Mouse (Mus musculus): Measurements from ENCODE around the gene Rnf5.

Gene Rnf5

DNA sequence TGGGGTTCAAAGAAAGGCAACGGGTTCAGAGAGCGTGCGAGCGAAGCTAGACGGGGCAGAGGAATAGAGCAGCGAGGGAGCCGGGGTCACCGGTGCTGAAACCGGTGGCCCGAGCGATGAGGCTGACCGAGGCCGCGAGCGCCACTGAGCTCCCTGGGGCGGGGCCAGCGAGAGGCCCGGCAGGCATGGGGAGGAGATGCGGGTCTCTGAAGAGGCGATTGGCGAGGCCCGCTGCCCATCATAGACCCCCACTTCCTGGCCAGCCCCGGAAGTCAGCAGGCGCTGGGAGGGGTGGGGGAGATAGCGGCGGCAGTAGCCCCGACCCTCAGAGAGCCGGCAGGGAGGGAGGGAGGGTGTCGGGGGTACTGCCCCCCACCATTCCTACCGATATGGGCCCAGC lies 2.1 kb upstream of the Rnf5 start:
- peak; percentile 94 for DNase-seq (ENCODE audit: low spot score)

DNA sequence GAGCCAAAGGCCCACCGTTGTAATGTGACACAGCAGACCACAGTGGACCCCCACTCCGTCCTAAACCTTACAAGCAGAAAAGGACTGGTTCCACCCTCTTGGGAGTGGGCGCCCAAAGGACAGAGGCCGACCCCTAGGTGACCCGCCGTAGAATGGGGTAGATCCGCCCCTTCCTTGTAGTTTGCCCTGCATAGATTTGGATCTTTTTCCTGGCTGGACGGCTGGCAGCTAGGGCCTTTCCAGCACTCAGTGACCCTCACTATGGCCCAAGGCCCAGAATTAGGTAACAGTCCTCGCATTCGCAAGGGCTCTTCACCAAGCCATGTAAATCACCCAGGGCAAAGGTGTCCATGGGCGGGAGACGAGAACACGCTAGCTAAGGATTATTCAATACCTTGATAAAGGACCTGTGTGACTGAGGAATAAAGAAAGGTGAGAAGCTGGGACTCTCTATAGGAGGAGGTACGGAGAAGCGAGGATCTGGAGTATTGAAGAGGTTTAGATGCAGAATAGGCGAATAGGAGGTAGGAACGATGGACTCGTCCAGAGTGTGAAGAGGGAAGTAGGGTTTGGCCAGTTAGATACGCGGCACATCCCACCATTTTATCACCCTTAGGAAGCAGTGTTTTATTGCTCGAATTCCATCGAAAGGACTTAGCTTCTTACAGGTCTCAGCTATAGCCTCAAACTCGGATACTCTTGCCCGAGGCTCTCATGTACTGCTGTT lies 1.2 kb upstream of the Rnf5 start:
- no peak for DNase-seq (ENCODE audit: low spot score)

DNA sequence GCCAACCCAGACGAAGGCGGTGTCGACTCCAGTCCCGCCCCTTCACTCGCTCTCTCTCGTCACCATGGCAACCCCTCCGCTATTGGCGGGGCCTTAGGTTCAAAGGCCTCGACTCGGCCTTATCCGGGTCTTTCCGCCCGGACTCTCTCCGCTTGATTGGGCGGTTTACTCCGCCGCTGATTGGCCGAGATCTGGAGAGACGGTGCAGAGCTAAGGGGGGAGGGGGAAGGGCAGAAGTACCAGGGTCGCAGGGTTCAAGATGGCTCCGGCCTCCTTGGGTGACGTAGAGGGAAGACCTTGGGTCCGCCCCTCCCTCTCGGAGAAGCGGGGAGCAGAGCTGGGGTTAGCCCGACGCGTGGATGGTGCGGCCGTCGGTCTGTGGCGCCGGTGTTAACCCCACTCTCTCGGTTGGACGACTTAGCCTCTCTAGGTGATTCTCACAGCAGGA lies 595 bp upstream of the Rnf5 start, which contains the start of gene Agpat1:
TSS of gene Agpat1 (plus strand) at position 202 of the 448 bp plus-strand sequence.
- peak; percentile 98 for DNase-seq (ENCODE audit: low spot score)

DNA sequence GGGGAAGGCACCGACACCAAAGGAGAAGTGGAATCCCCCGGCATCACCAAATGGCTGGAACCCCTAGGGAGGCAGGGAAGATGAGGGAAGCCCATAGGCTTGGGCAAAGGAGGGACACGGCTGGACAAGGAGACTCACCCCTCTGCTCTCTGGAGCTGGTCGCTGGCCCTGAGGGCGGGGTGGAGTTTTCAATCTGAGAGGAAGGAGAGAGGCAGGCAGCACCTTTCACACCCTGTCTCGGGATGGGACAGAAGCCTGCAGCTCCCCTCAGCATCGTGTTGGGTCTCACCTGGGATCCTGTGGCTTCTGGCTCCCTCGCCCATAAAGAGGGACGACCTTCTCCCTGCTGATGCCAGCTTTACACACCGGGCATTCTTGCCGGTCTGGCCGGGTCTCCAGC lies 1.7 kb downstream of the Rnf5 start:
- DNase-seq (ENCODE audit: low spot score) = no peak

DNA sequence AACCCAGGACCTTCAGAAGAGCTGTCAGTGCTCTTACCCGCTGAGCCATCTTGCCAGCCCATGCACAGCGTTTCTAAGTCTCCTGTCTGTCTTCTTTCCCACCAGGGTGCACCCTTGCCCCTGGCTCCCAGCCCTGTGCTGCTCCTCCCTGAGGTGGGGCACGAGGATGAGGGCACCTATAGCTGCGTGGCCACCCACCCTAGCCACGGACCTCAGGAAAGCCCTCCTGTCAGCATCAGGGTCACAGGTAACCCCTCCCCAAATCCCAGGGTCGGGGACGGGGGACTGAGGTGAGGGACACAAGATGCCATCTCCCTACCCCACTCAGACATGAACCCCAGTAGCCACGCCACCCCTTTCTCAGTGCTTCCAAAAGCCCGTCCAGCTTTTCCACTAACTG lies 3.6 kb downstream of the Rnf5 start:
- no peak for DNase-seq (ENCODE audit: low spot score)

DNA sequence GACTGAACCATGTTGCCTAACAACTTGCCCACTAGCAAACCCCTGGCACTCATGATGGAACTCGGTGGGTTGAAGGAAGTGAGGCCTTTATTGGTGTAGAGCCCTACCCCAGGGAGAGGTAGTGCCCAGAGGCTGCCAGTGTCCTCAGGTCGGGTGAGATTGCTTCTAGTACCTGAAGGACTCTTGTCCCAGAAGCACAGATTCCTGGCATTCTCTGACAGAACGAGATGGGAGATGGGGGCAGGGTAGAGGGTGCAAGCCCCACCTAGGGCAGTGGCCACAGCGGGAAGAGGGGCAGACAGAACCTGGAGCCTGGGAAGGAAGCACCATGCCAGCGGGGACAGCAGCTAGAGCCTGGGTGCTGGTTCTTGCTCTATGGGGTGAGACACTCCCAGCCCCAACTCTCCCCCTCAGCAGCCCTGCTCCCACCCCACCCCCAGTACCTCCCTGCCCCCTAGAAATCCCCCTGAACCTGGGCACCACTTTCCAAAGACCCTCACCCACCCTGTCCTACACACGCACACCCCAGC lies 5.9 kb downstream of the Rnf5 start, which contains the start of gene Ager:
TSS of gene Ager (plus strand) at position 297 of the 530 bp plus-strand sequence.
- DNase-seq (ENCODE audit: low spot score) = no peak

DNA sequence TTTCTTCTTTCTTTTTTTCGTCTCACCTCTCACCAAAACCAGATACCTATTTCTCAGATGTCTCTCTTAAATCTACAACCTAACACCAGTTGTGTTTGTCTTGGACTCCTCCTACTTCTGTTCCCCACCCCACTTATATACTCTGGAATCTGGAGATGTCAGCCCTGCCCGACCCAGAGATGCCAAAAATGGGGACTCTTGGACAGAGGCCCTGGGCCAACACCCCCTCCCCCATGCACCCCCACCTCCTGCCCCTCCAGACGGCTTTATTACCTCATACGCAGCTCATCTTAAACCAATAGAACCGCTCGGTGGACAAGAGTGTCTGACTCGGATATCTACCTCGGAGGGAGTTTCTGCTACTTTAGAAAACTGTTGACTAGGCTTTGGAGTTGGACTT lies 7.4 kb downstream of the Rnf5 start:
- no peak for DNase-seq (ENCODE audit: low spot score)

DNA sequence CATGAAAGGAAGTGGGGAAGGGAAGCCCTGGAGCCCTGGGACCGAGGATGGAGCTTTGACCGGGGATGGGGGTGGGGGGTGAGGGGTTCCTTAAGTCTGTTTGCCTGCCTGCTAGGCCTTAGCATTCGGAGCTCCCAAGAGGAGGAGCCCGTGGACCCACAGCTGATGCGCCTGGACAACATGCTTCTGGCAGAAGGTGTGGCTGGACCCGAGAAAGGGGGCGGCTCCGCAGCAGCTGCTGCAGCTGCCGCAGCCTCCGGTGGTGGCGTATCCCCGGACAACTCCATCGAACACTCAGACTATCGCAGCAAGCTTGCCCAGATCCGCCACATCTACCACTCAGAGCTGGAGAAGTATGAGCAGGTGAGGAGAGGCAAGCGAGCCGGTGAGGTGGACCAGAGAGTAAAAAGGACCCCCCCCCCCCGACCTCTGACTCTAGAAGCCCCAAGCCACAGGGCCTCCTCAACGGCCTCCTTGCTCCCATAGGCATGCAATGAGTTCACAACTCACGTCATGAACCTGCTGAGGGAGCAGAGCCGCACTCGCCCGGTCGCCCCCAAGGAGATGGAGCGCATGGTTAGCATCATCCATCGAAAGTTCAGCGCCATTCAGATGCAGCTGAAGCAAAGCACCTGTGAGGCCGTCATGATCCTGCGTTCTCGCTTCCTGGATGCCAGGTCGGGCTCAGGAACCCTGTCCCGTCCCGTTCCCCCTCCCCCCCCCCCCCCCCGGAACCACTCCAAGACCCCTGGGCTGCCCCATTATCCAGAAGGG lies 9.6 kb downstream of the Rnf5 start:
- no peak for DNase-seq (ENCODE audit: low spot score)

DNA sequence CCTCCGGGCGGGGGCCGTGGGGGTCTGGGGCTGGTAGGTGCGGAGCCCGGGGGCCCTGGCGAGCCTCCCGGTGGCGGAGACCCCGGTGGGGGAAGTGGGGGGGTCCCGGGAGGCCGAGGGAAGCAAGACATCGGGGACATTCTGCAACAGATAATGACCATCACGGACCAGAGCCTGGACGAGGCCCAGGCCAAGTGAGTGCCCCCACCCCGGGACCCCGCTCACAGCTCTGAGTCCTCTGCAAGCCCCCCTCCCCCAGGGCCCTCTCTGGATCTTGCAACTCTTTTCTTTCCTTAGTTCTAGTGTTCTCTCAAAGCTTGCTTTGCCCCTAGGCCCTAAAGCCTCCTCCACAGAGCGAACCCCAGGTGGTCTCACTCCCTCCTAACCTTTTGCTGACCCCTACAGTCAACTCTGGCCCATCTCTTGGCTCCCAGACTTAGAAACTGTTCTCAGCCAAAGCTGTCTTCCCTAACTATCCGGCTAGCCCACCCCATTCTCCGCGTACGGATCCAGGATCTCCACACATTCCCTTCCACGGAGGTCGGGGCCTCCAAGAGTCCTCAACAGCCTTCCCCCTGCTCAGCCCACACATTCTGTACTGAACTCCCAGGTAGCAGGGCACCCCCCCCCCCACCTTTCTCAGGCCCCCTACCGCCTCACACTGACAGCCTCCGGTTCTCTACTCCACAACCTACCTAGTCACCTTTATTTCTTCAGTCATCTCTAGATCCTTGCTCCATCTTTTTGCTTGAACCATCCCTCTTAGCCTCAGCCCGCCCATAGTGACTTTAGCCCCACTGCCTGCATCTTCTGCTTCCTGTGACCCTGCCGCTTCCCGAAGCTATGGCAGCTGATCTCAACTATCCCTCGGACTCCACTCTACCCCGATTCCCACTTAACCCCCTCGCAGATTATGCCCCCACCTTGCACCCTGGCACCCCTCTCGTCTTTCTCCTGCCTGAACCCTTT lies 10.6 kb downstream of the Rnf5 start:
- DNase-seq (ENCODE audit: low spot score) = no peak

DNA sequence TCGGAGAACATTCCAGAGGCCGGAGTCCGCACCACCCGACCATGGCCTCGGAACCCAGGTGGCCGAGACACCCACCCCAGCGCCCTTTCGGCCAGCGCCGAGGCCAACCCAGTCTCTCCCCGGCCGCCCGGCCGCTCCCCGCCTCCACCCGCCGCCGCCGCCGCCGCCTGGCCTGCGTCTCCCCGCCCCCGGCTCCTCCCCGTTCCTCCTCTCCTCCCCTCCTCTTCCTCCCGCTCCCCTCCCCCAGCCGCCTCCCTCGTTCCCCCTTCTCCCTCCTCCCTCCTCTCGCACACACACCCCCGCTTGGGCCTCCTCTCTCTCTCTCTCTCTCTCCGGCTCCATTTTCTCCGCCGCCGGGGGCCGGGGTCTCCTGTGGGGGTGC lies 11.5 kb downstream of the Rnf5 start:
- DNase-seq (ENCODE audit: low spot score) = peak; percentile 82

DNA sequence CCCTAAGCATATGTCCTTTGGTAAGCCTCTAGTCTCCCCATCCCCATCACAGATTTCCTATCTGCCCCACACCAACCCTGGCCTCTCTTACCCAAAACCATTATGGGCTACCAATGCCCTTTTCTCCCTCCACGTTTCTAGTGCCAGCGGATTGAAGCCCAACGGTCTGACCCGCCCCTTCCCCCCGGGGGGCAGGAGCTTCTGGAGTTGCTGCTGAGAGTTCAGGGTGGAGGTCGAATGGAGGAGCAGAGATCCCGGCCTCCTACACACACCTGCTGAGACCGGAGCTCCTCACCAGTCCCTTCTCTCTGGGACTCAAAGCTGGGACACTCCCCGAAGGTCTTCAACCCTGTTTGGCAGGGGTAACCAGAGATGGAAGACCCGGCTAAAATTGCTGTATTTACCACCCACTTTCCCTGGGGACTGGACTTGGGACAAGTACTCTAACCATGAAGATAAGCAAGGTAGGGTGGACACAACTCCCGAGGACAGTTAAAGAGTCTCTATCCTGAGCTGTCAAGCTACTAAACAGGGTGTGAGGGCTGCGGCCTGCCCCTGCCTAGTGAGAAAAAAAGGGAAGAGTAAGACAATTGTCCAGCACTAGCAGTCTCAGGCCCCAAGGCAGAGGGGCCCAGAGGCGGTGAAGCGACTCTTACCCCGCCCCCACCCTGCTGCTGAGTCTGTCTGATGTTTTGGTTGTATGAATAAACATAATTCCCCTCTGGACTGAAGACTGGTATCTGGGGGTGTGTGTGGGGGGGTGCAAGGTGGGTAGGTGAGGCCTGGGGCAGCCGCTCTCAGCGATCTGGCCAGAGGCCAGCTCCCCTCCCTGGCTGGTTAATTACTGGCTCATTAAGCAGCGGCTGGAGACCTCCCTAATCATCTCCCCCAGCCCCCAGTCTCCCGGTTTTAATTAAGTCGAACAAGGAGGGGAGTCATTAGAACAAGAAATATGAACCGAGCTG lies 12.2 kb downstream of the Rnf5 start, which contains the start of gene Pbx2:
TSS of gene Pbx2 (plus strand) at position 238 of the 965 bp plus-strand sequence.
- no peak for DNase-seq (ENCODE audit: low spot score)

DNA sequence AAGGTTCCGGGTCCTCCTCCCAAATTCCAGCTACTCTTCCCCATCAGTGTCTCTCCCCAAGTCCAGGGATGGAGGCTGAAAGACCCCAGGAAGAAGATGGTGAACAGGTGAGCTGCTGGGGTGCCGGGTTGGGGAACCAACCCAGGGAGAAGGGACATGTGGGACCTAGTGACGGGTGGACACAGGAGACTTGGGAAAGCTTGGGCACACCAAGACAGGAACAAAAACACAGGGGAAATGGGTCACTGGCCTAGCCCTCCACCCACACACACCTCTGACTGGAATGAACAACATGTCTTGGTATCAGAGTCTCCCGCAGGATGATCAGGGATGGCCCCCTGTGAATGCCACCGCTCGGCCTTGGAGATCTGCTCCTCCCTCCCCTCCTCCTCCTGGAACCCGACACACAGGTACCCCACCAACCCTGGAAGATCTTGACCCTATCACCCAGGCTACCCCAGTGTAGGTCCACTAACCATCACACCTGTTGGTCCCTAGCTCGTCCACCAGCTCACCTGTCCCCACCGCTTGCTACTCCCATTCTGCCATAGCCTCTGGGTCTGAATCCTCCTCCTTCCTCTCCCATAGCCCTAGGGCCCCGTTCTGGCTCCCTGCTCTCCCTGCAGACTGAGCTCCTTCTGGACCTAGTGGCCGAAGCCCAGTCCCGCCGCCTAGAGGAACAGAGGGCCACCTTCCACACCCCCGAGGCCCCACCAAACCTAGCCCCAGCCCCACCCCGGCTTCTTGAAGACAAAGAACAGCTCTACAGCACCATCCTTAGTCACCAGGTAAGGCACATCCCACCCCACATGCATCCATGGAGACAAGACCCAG lies 13.1 kb downstream of the Rnf5 start:
- no peak for DNase-seq (ENCODE audit: low spot score)

DNA sequence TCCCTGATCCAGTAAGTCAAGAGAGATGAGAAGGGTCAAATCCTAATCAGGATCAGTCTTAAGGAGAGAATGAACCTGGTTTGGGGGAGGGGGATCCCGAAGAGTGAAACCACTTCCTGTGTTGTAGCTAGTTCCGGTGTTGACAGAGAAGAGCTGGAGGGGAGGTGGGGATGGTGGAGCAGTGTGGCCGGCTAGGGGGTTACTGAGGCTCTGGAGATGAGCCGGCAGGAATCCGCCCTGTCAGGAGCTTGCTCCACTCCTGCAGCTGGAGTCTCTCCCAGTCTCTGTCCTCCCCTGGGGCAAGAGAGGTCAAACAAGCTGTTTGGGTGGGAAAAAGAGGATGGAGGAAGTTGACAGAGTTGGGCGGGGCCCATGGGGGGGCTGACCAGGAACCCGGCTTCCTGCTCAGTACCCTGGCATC lies 13.8 kb downstream of the Rnf5 start, which contains the start of gene Gpsm3:
TSS of gene Gpsm3 (plus strand) at position 126 of the 421 bp plus-strand sequence.
- DNase-seq (ENCODE audit: low spot score) = peak; percentile 51

DNA sequence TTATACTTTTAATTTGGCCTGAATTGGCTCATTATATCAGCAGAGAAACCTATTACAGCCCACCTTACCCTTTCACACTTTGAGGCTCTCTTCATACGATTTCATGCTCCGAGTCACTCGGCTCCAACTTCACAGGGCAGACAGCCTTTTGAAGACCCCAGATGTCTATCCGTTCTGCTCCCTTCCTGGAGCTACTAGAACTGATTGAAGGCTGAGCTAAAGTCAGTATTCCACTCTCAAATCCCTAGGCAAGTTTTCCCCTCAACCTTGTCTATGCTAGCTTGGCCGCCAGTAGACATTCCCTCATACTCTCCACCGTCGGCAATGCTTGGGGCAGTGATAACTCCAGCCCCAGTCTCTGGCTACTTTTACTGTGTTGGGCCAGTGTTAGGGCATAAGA lies 14.3 kb downstream of the Rnf5 start:
- no peak for DNase-seq (ENCODE audit: low spot score)

DNA sequence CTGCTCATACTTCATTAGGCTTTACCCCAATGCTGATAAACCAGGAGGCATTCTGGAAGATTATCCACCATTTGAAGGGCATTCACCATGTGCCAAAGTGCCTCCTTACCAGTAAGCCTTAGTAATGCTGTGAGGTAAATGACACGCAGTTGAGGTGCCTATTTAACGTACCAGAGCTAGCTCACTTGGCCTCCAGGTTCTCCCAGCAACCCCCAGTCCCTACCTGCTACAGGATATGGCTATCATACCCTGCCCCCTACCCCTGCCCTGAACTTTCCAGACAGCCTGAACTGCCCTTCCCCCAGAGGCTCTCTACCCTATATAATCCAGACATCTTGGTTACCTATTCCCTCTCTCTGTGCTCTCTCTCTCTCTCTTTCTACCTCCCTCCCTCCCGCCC lies 14.7 kb downstream of the Rnf5 start:
- no peak for DNase-seq (ENCODE audit: low spot score)

DNA sequence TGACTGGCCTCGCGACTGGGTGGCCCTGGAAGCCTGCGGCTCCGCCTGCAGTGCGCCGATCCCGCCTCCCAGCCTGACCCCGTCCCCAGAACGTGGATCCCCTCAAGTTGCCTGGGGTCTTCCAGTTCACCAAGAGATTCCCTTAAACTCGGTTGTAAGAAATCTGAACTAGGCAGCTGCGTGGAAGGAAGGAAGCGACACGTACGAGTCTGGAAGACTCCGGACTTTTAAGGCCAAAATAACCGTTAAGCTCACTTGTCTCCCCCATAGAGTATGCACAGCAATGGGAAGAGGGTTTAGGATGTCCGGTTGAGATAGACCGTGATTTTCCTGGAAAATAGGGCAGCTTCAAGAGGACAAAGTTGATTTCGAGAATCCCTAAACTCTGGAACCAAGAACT lies 15.7 kb downstream of the Rnf5 start:
- DNase-seq (ENCODE audit: low spot score) = no peak

DNA sequence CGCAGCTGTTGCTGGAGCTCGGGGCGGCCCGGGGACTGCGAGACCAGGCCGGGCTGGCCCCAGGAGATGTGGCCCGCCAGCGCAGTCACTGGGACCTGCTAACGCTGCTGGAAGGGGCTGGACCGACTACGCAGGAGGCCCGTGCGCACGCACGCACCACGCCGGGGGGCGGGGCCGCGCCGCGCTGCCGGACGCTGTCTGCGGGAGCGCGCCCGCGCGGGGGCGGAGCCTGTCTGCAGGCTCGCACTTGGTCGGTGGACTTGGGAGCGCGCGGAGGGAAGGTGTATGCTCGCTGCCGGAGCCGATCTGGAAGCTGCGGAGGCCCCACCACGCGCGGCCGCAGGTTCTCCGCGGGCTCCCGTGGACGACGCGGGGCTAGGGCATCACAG lies 16.1 kb downstream of the Rnf5 start:
- DNase-seq (ENCODE audit: low spot score) = peak; percentile 95

DNA sequence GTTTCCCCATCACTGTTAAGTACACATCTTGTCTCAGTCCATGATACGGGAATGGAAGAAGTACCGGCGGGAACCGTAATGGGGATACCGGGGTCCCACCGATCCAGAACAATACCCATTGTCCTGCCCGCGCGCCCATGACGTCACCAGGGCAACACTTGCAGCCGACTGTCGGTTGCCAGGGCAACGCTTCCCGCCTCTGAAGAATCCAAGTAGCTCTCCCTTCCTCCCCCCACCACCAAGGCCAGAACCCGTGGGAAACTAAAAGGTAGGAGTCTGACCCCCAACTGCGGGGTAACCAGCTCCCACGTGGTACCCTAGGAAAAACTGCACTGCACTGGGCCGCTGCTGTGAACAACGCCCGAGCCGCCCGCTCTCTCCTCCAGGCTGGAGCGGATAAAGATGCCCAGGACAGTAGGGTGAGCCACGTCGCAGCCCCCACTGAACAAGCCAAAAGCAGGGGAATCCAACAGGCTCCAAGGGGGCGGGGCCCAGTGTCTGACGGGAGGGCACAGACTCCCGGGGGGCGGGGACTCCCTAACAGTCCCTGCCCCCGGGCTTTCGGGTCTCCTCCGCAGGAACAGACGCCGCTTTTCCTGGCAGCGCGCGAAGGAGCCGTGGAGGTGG lies 16.6 kb downstream of the Rnf5 start:
- DNase-seq (ENCODE audit: low spot score) = peak; percentile 62
